In the genomic region with DNA sequence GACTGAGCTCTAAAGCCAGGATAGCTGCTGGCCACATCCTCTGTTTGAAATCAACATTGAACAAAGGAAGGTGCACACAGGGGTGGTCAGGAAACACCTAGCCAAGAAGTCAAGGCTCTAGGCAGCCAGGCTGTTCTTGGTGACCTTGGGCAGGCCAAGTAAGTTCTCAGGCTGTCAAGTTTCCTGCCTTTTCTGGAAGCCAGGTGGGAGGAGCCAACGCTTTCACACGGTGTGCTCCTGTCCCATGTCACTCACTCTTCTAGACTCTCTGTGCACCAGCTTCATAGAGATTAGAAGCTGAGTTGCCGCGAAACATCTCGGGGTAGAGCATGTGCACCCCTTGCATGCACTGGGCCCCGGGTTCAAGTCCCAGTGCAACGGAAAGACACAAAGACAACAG, we compare ENCODE assay signal across 10 mouse cellular contexts.
"Had no signal": no experiment of that assay in that cellular context is flagged by ENCODE, and none has a peak within 500 bp of the region (broad histone marks: within the 10 kb centered on the region; RNA-seq: fewer than 3 reads in every experiment).

No protein-coding gene starts in this region.

- H3K27ac ChIP-seq: left cerebral cortex, adult 2 months; limb, embryonic 10.5 days; liver, embryonic 15.5 days; midbrain, embryonic 13.5 days; stomach, postnatal 0 days had no signal

- H3K9me3 ChIP-seq: limb, embryonic 10.5 days; liver, embryonic 15.5 days; midbrain, embryonic 13.5 days had no signal

- H3K4me2 ChIP-seq: liver, embryonic 11.5 days; liver, embryonic 15.5 days; midbrain, embryonic 13.5 days had no signal

- H3K36me3 ChIP-seq: liver, embryonic 15.5 days had no signal

- H3K27me3 ChIP-seq: liver, embryonic 15.5 days; midbrain, embryonic 13.5 days had no signal

- H3K4me1 ChIP-seq: limb, embryonic 10.5 days; liver, embryonic 15.5 days had no signal

- H3K4me3 ChIP-seq: left cerebral cortex, adult 2 months; limb, embryonic 10.5 days; liver, embryonic 15.5 days; midbrain, embryonic 13.5 days had no signal

- H3K9ac ChIP-seq: liver, embryonic 15.5 days; midbrain, embryonic 13.5 days had no signal

- ATAC-seq: lung, postnatal 0 days; midbrain, embryonic 13.5 days had no signal

- DNase-seq: lung, adult 2 months; lung, postnatal 36 days; thymus, postnatal 4 days had no signal
